Mouse (Mus musculus): Measurements from ENCODE around the gene Arfgap2. TPM values are rescaled to one million over a fixed set of nuclear protein-coding genes. Genes with fewer than 3 reads are reported as not detected.
A peak's percentile ranks its signal among the peaks of the same experiment; 100 is the strongest.

Gene Arfgap2
- polyA plus RNA-seq, 1 experiment from 2014 or later = 64.2 TPM

- Histone ChIP-seq H3K27me3 (ENCODE audit: insufficient read depth, low read length) (no peaks in the 10 kb centered on the region), H3K9me3 (ENCODE audit: low read length) (no peaks in the 10 kb centered on the region), H3K4me2 (ENCODE audit: low read depth, low read length) (peak overlapping the region; percentile 57; the same call in 1 of the 2 replicates), H3K27ac (ENCODE audit: low read depth) (peak overlapping the region; percentile 94), H3K4me3 (ENCODE audit: low read depth, low read length) (no peak overlapping the region), H3K9ac (replicated peaks) (peak overlapping the region; percentile 16; the same call in 1 of the 2 replicates), H3K36me3 (replicated peaks; ENCODE audit: insufficient read depth, low read length) (peaks cover 64% of the 10 kb centered on the region), H3K4me1 (ENCODE audit: insufficient read depth) (peaks cover 41% of the 10 kb centered on the region)
- no peak for DNase-seq
- WGBS (ENCODE audit: insufficient replicate concordance) = 87% methylated on average over 3 of the region's 3 CpGs
- ATAC-seq = no peak
- TF ChIP-seq EP300 (IDR thresholded peaks at IDR 0.05; ENCODE audit: low read depth) = no peak
- TF ChIP-seq CTCF (IDR thresholded peaks at IDR 0.05; ENCODE audit: low read depth) = no peak
Observed at GRCm38 (mm10) chr2:91268042-91268441, 3.3 kb downstream of the Arfgap2 start.

DNA sequence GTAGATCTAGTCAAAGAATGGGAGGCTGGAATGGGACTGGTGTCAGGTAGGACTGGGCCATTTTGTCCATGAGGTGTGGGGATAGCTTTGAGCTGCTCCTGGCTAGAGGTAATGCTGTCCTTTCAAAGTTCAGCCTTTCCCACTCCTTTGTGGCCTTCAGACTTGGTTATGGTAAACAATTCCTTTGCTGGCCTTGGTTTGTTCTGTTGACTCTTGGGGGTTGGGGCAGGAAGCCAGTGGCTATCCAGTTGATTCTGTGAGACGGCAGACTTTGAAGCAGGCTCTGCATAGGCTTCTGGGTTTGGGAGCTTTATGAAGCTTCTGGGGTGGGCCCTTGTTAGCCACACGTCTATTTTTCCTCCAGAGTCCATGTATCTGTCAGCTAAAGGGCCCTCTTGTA is 3.9 kb downstream of the Arfgap2 start:
- Histone ChIP-seq H3K9me3 (ENCODE audit: low read length) (no peaks in the 10 kb centered on the region), H3K4me3 (ENCODE audit: low read depth, low read length) (0 out of 2 replicates have a peak overlapping the region, but pooled peaks have one; percentile 3), H3K9ac (replicated peaks) (peak overlapping the region; percentile 34; the same call in 1 of the 2 replicates), H3K4me1 (ENCODE audit: insufficient read depth) (peaks cover 37% of the 10 kb centered on the region), H3K27me3 (ENCODE audit: insufficient read depth, low read length) (no peaks in the 10 kb centered on the region), H3K36me3 (replicated peaks; ENCODE audit: insufficient read depth, low read length) (peaks cover 66% of the 10 kb centered on the region), H3K4me2 (ENCODE audit: low read depth, low read length) (peak overlapping the region; percentile 57), H3K27ac (ENCODE audit: low read depth) (peak overlapping the region; percentile 94)
- TF ChIP-seq CTCF (IDR thresholded peaks at IDR 0.05; ENCODE audit: low read depth) (no peak), EP300 (IDR thresholded peaks at IDR 0.05; ENCODE audit: low read depth) (0 out of 2 replicates have a peak, but pooled peaks have one; percentile 25)
- 48% methylated on average over 2 of the region's 2 CpGs for WGBS (ENCODE audit: insufficient replicate concordance)
- DNase-seq (peak; percentile 58), ATAC-seq (peak; percentile 13)

DNA sequence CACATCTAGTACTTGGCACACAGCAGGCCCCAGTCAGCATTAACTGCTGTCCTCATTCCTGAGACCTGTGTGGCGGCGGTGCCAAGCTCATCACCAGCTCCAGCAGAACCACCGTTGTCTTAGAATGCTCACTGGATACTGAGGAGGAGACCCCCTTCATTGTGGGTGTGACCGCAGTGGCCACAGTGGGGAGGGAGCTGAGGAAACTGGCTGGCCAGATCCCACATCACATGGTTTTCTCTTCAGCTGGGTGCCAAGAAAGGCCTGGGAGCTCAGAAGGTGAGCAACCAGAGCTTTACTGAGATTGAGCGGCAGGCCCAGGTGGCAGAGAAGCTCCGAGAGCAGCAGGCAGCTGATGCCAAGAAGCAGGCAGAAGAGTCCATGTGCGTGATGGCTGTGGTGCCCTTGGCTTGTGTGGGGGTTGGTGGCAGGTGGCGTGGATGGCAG is 4.9 kb downstream of the Arfgap2 start:
- no peaks in the 10 kb centered on the region for H3K9me3 ChIP-seq (ENCODE audit: low read length)
- no peak for DNase-seq
- WGBS (ENCODE audit: insufficient replicate concordance) = 91% methylated on average over 8 of the region's 8 CpGs
- no peak overlapping the region for H3K4me3 ChIP-seq (ENCODE audit: low read depth, low read length)
- peaks cover 27% of the 10 kb centered on the region for H3K4me1 ChIP-seq (ENCODE audit: insufficient read depth)
- peak overlapping the region; percentile 57 for H3K4me2 ChIP-seq (ENCODE audit: low read depth, low read length)
- peaks cover 76% of the 10 kb centered on the region for H3K36me3 ChIP-seq (replicated peaks; ENCODE audit: insufficient read depth, low read length)
- ATAC-seq = no peak
- no peaks in the 10 kb centered on the region for H3K27me3 ChIP-seq (ENCODE audit: insufficient read depth, low read length)
- H3K9ac ChIP-seq (replicated peaks) = peak overlapping the region; percentile 48
- H3K27ac ChIP-seq (ENCODE audit: low read depth) = peak overlapping the region; percentile 94
- TF ChIP-seq CTCF (IDR thresholded peaks at IDR 0.05; ENCODE audit: low read depth) (no peak), EP300 (IDR thresholded peaks at IDR 0.05; ENCODE audit: low read depth) (no peak)

GRCm38 (mm10) chr2:91278749-91279371 is 14.1 kb downstream of the Arfgap2 start:
- H3K36me3 ChIP-seq (replicated peaks; ENCODE audit: insufficient read depth, low read length) = peaks cover 29% of the 10 kb centered on the region
- WGBS (ENCODE audit: insufficient replicate concordance) = 40% methylated on average over 10 of the region's 10 CpGs
- DNase-seq (peak; percentile 54), ATAC-seq (peak; percentile 46)
- no peaks in the 10 kb centered on the region for H3K4me1 ChIP-seq (ENCODE audit: insufficient read depth)
- TF ChIP-seq CTCF (IDR thresholded peaks at IDR 0.05; ENCODE audit: low read depth) = peak; percentile 76
- TF ChIP-seq EP300 (IDR thresholded peaks at IDR 0.05; ENCODE audit: low read depth) = no peak
- H3K27me3 ChIP-seq (ENCODE audit: insufficient read depth, low read length) = no peaks in the 10 kb centered on the region
- H3K4me2 ChIP-seq (ENCODE audit: low read depth, low read length) = no peak overlapping the region
- H3K9me3 ChIP-seq (ENCODE audit: low read length) = no peaks in the 10 kb centered on the region
- no peak overlapping the region for H3K27ac ChIP-seq (ENCODE audit: low read depth)
- H3K4me3 ChIP-seq (ENCODE audit: low read depth, low read length) = no peak overlapping the region
- no peak overlapping the region for H3K9ac ChIP-seq (replicated peaks)

- no peak for ATAC-seq
- WGBS (ENCODE audit: insufficient replicate concordance) = 67% methylated on average over 2 of the region's 2 CpGs
Observed at GRCm38 (mm10) chr2:91279372-91279755, 14.6 kb downstream of the Arfgap2 start.

DNA sequence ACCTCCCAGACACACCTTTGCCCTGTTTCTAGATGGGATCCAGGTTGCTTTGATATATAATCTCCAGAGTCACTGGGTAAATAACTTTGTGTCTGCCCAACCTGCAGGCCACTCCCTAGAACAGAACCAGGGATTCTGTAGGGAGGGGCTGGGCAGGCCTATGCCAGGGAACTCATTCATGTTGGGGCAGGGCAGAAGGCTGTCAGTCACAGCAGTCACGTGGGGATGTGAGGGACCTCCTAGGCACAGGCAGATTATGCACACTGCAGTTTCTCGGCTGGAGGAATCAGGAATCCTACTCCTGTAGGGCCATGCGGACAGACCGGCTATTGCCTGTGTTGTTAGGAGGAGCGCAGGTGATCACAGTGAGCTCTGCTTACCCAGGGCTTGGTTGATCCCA is 16.6 kb downstream of the Arfgap2 start:
- Histone ChIP-seq H3K36me3 (replicated peaks; ENCODE audit: insufficient read depth, low read length) (peaks cover 5% of the 10 kb centered on the region; the same call in 1 of the 2 replicates), H3K4me1 (ENCODE audit: insufficient read depth) (no peaks in the 10 kb centered on the region), H3K27ac (ENCODE audit: low read depth) (no peak overlapping the region), H3K9ac (replicated peaks) (no peak overlapping the region), H3K4me2 (ENCODE audit: low read depth, low read length) (no peak overlapping the region), H3K27me3 (ENCODE audit: insufficient read depth, low read length) (no peaks in the 10 kb centered on the region), H3K4me3 (ENCODE audit: low read depth, low read length) (no peak overlapping the region), H3K9me3 (ENCODE audit: low read length) (no peaks in the 10 kb centered on the region)
- DNase-seq (no peak), ATAC-seq (peak; percentile 57)
- WGBS (ENCODE audit: insufficient replicate concordance) = 63% methylated on average over 5 of the region's 5 CpGs
- TF ChIP-seq CTCF (IDR thresholded peaks at IDR 0.05; ENCODE audit: low read depth) = no peak
- no peak for TF ChIP-seq EP300 (IDR thresholded peaks at IDR 0.05; ENCODE audit: low read depth)

More at GRCm38 (mm10) chr2:91279372-91279755, 14.6 kb downstream of the Arfgap2 start:
- H3K27me3 ChIP-seq (ENCODE audit: insufficient read depth, low read length) = no peaks in the 10 kb centered on the region
- H3K4me3 ChIP-seq (ENCODE audit: low read depth, low read length) = no peak overlapping the region
- H3K9me3 ChIP-seq (ENCODE audit: low read length) = no peaks in the 10 kb centered on the region
- H3K9ac ChIP-seq (replicated peaks) = no peak overlapping the region
- H3K4me2 ChIP-seq (ENCODE audit: low read depth, low read length) = no peak overlapping the region
- H3K27ac ChIP-seq (ENCODE audit: low read depth) = no peak overlapping the region
- TF ChIP-seq CTCF (IDR thresholded peaks at IDR 0.05; ENCODE audit: low read depth) = no peak
- no peak for TF ChIP-seq EP300 (IDR thresholded peaks at IDR 0.05; ENCODE audit: low read depth)
- DNase-seq = no peak
- peaks cover 24% of the 10 kb centered on the region for H3K36me3 ChIP-seq (replicated peaks; ENCODE audit: insufficient read depth, low read length)
- no peaks in the 10 kb centered on the region for H3K4me1 ChIP-seq (ENCODE audit: insufficient read depth)
